Mouse (Mus musculus): Measurements from ENCODE around the gene Taar6.

GRCm38 (mm10) chr10:23960444-23960915 is 25.0 kb downstream of the Taar6 start, which contains the start of gene Taar4:
- TF ChIP-seq CTCF (IDR thresholded peaks at IDR 0.05; ENCODE audit: low read depth, low read length) (no peak), TAL1 (conservative IDR thresholded peaks at IDR 0.05; ENCODE audit: low read depth, low read length) (no peak)

Measured in G1E (cell line).